ENCODE assay signal across 8 mouse cellular contexts in genomic region chr8:90877430-90877975, GRCm38 (mm10). TPM values are rescaled to one million over a fixed set of nuclear protein-coding genes. Genes with fewer than 3 reads are reported as not detected.
DNase-seq lines count a peak whose midpoint lies in the region; ATAC-seq and TF ChIP-seq lines count a peak whose summit lies in the region.

No protein-coding gene starts in this region.

- intact Hi-C loops in heart, adult 2 months (cut with DNase I) = loop anchor here (1.0 to 2.0 kb wide), 3 partner anchors 8 to 49 kb away; partner anchors contain the start of gene Chd9

- H3K4me3 ChIP-seq in heart, adult 2 months = peak overlapping the region; percentile 55
- peak overlapping the region; percentile 59 to 96 for H3K4me3 ChIP-seq in MEL (ENCODE audit: control insufficient read depth in 1 of 2, insufficient read depth in 1 of 2, low read depth in 2 of 2, low read length in 2 of 2)
- H3K4me3 ChIP-seq in heart, embryonic 15.5 days = peak overlapping the region; percentile 57
- peak overlapping the region; percentile 54 to 62 for H3K4me3 ChIP-seq in liver, embryonic 14.5 days (ENCODE audit: insufficient read depth in 1 of 2, low read depth in 2 of 2, low read length in 2 of 2)

- 6% methylated on average over 11 of the region's 11 CpGs for WGBS in heart, adult 2 months
- 3% methylated on average over 11 of the region's 11 CpGs for WGBS in heart, embryonic 15.5 days
- 7% methylated on average over 11 of the region's 11 CpGs for WGBS in liver, embryonic 14.5 days (ENCODE audit: insufficient replicate concordance)

- H3K27ac ChIP-seq in heart, adult 2 months = peak overlapping the region; percentile 95
- no peak overlapping the region for H3K27ac ChIP-seq in MEL (ENCODE audit: control insufficient read depth, low read depth, low read length)
- H3K27ac ChIP-seq in heart, embryonic 15.5 days = peak overlapping the region; percentile 78
- no peak overlapping the region for H3K27ac ChIP-seq in liver, embryonic 14.5 days

- H3K36me3 ChIP-seq in heart, adult 2 months (ENCODE audit: control insufficient read depth, insufficient read depth, low read length) = no peaks in the 10 kb centered on the region
- H3K36me3 ChIP-seq in MEL (ENCODE audit: control insufficient read depth in 1 of 2, insufficient read depth in 2 of 2, low read length in 2 of 2) = peaks cover 0 to 7% of the 10 kb centered on the region in 2 experiments; a peak in 2 of 4 replicates
- H3K36me3 ChIP-seq in heart, embryonic 15.5 days = no peaks in the 10 kb centered on the region
- H3K36me3 ChIP-seq in liver, embryonic 14.5 days (replicated peaks; ENCODE audit: control insufficient read depth, insufficient read depth, low read depth) = no peaks in the 10 kb centered on the region

- no peaks in the 10 kb centered on the region for H3K9me3 ChIP-seq in MEL (replicated peaks; ENCODE audit: insufficient read depth, low read length)
- no peaks in the 10 kb centered on the region for H3K9me3 ChIP-seq in heart, embryonic 15.5 days (replicated peaks)
- no peaks in the 10 kb centered on the region for H3K9me3 ChIP-seq in liver, embryonic 14.5 days (ENCODE audit: control insufficient read depth, low read length)

- TF ChIP-seq CTCF in heart, adult 2 months (IDR thresholded peaks at IDR 0.05) = no peak
- no peak for TF ChIP-seq CTCF in MEL (IDR thresholded peaks at IDR 0.05 in 2 of 3, conservative IDR thresholded peaks at IDR 0.05 in 1 of 3; ENCODE audit: control insufficient read depth in 1 of 3, insufficient read depth in 1 of 3, low read depth in 2 of 3, low read length in 3 of 3, poor library complexity in 1 of 3, severe bottlenecking in 1 of 3)
- TF ChIP-seq CTCF in liver, embryonic 14.5 days (IDR thresholded peaks at IDR 0.05; ENCODE audit: low read depth) = no peak

- H3K27me3 ChIP-seq in heart, adult 2 months (ENCODE audit: control insufficient read depth, insufficient read depth, low read length) = no peaks in the 10 kb centered on the region
- H3K27me3 ChIP-seq in MEL (ENCODE audit: control insufficient read depth in 1 of 2, insufficient read depth in 2 of 2, low read length in 2 of 2) = no peaks in the 10 kb centered on the region
- H3K27me3 ChIP-seq in heart, embryonic 15.5 days = no peaks in the 10 kb centered on the region
- H3K27me3 ChIP-seq in liver, embryonic 14.5 days (ENCODE audit: control insufficient read depth, insufficient read depth, low read length) = peaks cover 4% of the 10 kb centered on the region

- TF ChIP-seq POLR2A in heart, adult 2 months (IDR thresholded peaks at IDR 0.05; ENCODE audit: insufficient read depth, low read depth, low read length) = no peak; the same call in none of the 2 replicates
- TF ChIP-seq POLR2A in MEL (IDR thresholded peaks at IDR 0.05; ENCODE audit: control insufficient read depth in 1 of 2, insufficient read depth in 1 of 2, low read depth in 1 of 2, low read length in 2 of 2, poor library complexity in 1 of 2) = no peak

- H3K4me2 ChIP-seq in heart, embryonic 15.5 days = peak overlapping the region; percentile 81
- peak overlapping the region; percentile 70 for H3K4me2 ChIP-seq in liver, embryonic 14.5 days (ENCODE audit: low read depth)

- peaks cover 14% of the 10 kb centered on the region for H3K4me1 ChIP-seq in heart, adult 2 months (ENCODE audit: control insufficient read depth, insufficient read depth, low read length)
- H3K4me1 ChIP-seq in MEL (ENCODE audit: control insufficient read depth in 1 of 2, insufficient read depth in 2 of 2, low read length in 2 of 2) = peaks cover 2 to 20% of the 10 kb centered on the region in 2 experiments
- H3K4me1 ChIP-seq in heart, embryonic 15.5 days (replicated peaks) = peaks cover 30% of the 10 kb centered on the region
- peaks cover 0 to 18% of the 10 kb centered on the region in 2 experiments; a peak in 2 of 4 replicates for H3K4me1 ChIP-seq in liver, embryonic 14.5 days (replicated peaks; ENCODE audit: control insufficient read depth in 2 of 2, insufficient read depth in 2 of 2, low read length in 1 of 2)

- no peak for DNase-seq in heart, adult 2 months
- DNase-seq in heart, adult 9 months (ENCODE audit: low spot score in 2 of 2) = no peak
- DNase-seq in MEL (ENCODE audit: low read depth, low spot score) = peak; percentile 27
- no peak for DNase-seq in liver, embryonic 14.5 days (ENCODE audit: low read depth in 3 of 3, low spot score in 3 of 3)
- DNase-seq in urinary bladder, postnatal 4 days (ENCODE audit: low spot score in 2 of 2) = no peak
- DNase-seq in spleen, adult 18-20 months = no peak

- H3K79me2 ChIP-seq in heart, adult 2 months (replicated peaks; ENCODE audit: control insufficient read depth, insufficient read depth, low read length) = peaks cover 7% of the 10 kb centered on the region
- no peaks in the 10 kb centered on the region for H3K79me2 ChIP-seq in MEL (ENCODE audit: control insufficient read depth, insufficient read depth, low read length, poor library complexity)

- no peak for TF ChIP-seq RAD21 in MEL (IDR thresholded peaks at IDR 0.05; ENCODE audit: low read depth, low read length)

- no peak for TF ChIP-seq EP300 in heart, adult 2 months (IDR thresholded peaks at IDR 0.05; ENCODE audit: insufficient read depth, low read depth, low read length)
- TF ChIP-seq EP300 in MEL (IDR thresholded peaks at IDR 0.05; ENCODE audit: low read depth in 1 of 2, low read length in 2 of 2) = no peak
- TF ChIP-seq EP300 in liver, embryonic 14.5 days (IDR thresholded peaks at IDR 0.05; ENCODE audit: low read depth) = no peak

- H3K9ac ChIP-seq in heart, adult 2 months (ENCODE audit: low read depth, low read length) = peak overlapping the region; percentile 58
- H3K9ac ChIP-seq in MEL (ENCODE audit: control insufficient read depth, low read depth, low read length, poor library complexity, severe bottlenecking) = peak overlapping the region; percentile 61
- H3K9ac ChIP-seq in heart, embryonic 15.5 days = peak overlapping the region; percentile 56
- peak overlapping the region; percentile 11; the same call in 1 of the 2 replicates for H3K9ac ChIP-seq in liver, embryonic 14.5 days (replicated peaks)

- ATAC-seq in heart, embryonic 15.5 days (replicated peaks; ENCODE audit: insufficient number of reproducible peaks, insufficient read depth, low FRiP score, low read depth) = no peak
- peak; percentile 49; the same call in 1 of the 2 replicates for ATAC-seq in liver, embryonic 14.5 days (ENCODE audit: insufficient read depth)
- no peak for ATAC-seq in granulocyte monocyte progenitor cell, adult 5-6 weeks (replicated peaks; ENCODE audit: poor library complexity, severe bottlenecking)

TF ChIP-seq in MEL, 35 proteins besides CTCF, POLR2A, EP300 and RAD21:
- no peak for TF ChIP-seq BHLHE40 (IDR thresholded peaks at IDR 0.05; ENCODE audit: borderline replicate concordance, low read depth, low read length)
- TF ChIP-seq ELF1 (IDR thresholded peaks at IDR 0.05; ENCODE audit: low read depth, low read length) = no peak
- TF ChIP-seq NRF1 (IDR thresholded peaks at IDR 0.05; ENCODE audit: insufficient read depth, low read depth, low read length, poor library complexity, severe bottlenecking) = no peak
- TF ChIP-seq CHD1 (IDR thresholded peaks at IDR 0.05; ENCODE audit: low read depth, low read length) = no peak
- no peak for TF ChIP-seq USF1 (IDR thresholded peaks at IDR 0.05; ENCODE audit: low read depth, low read length)
- no peak for TF ChIP-seq CHD2 (IDR thresholded peaks at IDR 0.05; ENCODE audit: low read length)
- no peak for TF ChIP-seq GABPA (IDR thresholded peaks at IDR 0.05; ENCODE audit: low read depth, low read length)
- no peak for TF ChIP-seq MYC (IDR thresholded peaks at IDR 0.05; ENCODE audit: low read depth, low read length)
- no peak for TF ChIP-seq POLR2AphosphoS5 (IDR thresholded peaks at IDR 0.05; ENCODE audit: borderline replicate concordance, low read depth, low read length)

RNA-seq across cellular contexts. Expression of gene Chd9, which starts 49.4 kb away (rescaled TPM):
- total RNA-seq in heart, adult 2 months (2021) = 10 to 100 TPM; 43.5 to 49.7 TPM
- 54.4 and 54.6 TPM in 2 replicates for polyA plus RNA-seq in heart, adult 2 months (2012; rRNA removed)
- total RNA-seq in MEL (2012; rRNA removed) = 5.9 and 7.9 TPM in 2 replicates
- polyA plus RNA-seq in MEL (2012; ENCODE audit: insufficient read depth in 1 of 2, insufficient read length in 2 of 2, low read depth in 1 of 2, low replicate concordance in 2 of 2, missing spikeins in 1 of 2) = 10 to 100 TPM; 40.3 to 87.4 TPM
- polyA plus RNA-seq in heart, embryonic 15.5 days (2015; fragmentation: Nextera tagmentation; extraction: Ambion mirVana) = 43.9 and 61.7 TPM in 2 replicates
- 5.7 and 6.4 TPM in 2 replicates for polyA plus RNA-seq in liver, embryonic 14.5 days (2012; rRNA removed)
- 12.2 and 13.2 TPM in 2 replicates for polyA plus RNA-seq in liver, embryonic 14.5 days (2014; fragmentation: Nextera tagmentation; extraction: Ambion mirVana)
- 108 and 162 TPM in 2 replicates for total RNA-seq in granulocyte monocyte progenitor cell, adult 5-6 weeks (2014; fragmentation: Nextera tagmentation)
- 55.7 and 75.6 TPM in 2 replicates for total RNA-seq in granulocyte monocyte progenitor cell, adult 5-6 weeks (2017)

Comparison
In these comparisons a context has a peak if more than half of its experiments do, and no peak if none do; other contexts are left out.
1. H3K27ac ChIP-seq: peak in heart, adult 2 months (single experiment) and heart, embryonic 15.5 days (single experiment); none in MEL (single experiment) and liver, embryonic 14.5 days (single experiment).
2. H3K9ac ChIP-seq: peak in every context shown above with its lines; median percentile 61 in MEL; 58 in heart, adult 2 months; 56 in heart, embryonic 15.5 days; 11 in liver, embryonic 14.5 days.
3. Peak in every context shown above with its lines, with median percentiles within 50 percentile points of each other: H3K4me3 ChIP-seq.